Mouse (Mus musculus): ENCODE data around the gene Neu3.

GRCm38 (mm10) chr7:99821953-99822352 is 6.3 kb downstream of the Neu3 start:
- TF ChIP-seq CTCF (IDR thresholded peaks at IDR 0.05; ENCODE audit: extremely low read depth, insufficient read depth, low read length) (no peak), POLR2A (IDR thresholded peaks at IDR 0.05; ENCODE audit: extremely low read depth, insufficient read depth, low read length) (no peak)
